Mouse (Mus musculus) embryonic facial prominence, embryonic 15.5 days (tissue): ENCODE results near the gene Ccdc153. TPM values are rescaled to one million over a fixed set of nuclear protein-coding genes. Genes with fewer than 3 reads are reported as not detected.

Source experiments
- ATAC-seq: fragments of 200-750 bp; cut with Nextera tagmentation; 2 replicates; pipeline ENCODE4 v1.8.0; 2017; ENCODE audit warnings: low read depth, moderate TSS enrichment; ENCODE audit not compliant: insufficient number of reproducible peaks, low FRiP score, low TSS enrichment
- H3K27ac ChIP-seq: fragments of 300-500 bp; sonication (generic); replicated peaks from 2 replicates; pipeline ENCODE4 v1.5.1; 2015; ENCODE audit warnings: mild to moderate bottlenecking, inconsistent platforms
- H3K27me3 ChIP-seq: fragments of 300-500 bp; sonication (generic); 2 replicates; pipeline ENCODE4 v1.6.1; 2015; ENCODE audit warnings: inconsistent platforms
- H3K36me3 ChIP-seq: fragments of 300-500 bp; sonication (generic); 2 replicates; pipeline ENCODE4 v1.6.1; 2015; ENCODE audit warnings: mild to moderate bottlenecking, inconsistent platforms
- H3K4me1 ChIP-seq: fragments of 300-500 bp; sonication (generic); 2 replicates; pipeline ENCODE4 v1.6.1; 2015; ENCODE audit warnings: inconsistent platforms
- H3K4me2 ChIP-seq: fragments of 300-500 bp; sonication (generic); replicated peaks from 2 replicates; pipeline ENCODE4 v1.6.1; 2015; ENCODE audit warnings: mild to moderate bottlenecking, inconsistent platforms
- H3K4me3 ChIP-seq: fragments of 300-500 bp; sonication (generic); replicated peaks from 2 replicates; pipeline ENCODE4 v1.5.1; 2015; ENCODE audit warnings: mild to moderate bottlenecking, inconsistent platforms
- H3K9ac ChIP-seq: fragments of 300-500 bp; sonication (generic); 2 replicates; pipeline ENCODE4 v1.6.1; 2015; ENCODE audit warnings: inconsistent platforms
- H3K9me3 ChIP-seq: fragments of 300-500 bp; sonication (generic); replicated peaks from 2 replicates; pipeline ENCODE4 v1.6.1; 2016; ENCODE audit warnings: inconsistent platforms
- WGBS: fragments of 180-500 bp; shearing (Covaris S2); methylation state at CpG from one replicate; pipeline ENCODE4 v1.1.7; 2015; 5-methylcytosine and 5-hydroxymethylcytosine counted together
- polyA plus RNA-seq: library from polyadenylated mRNA; unstranded; fragments of >200 nt; fragmentation: Nextera tagmentation; extraction: Ambion mirVana; gene quantifications from 2 replicates; pipeline ENCODE4 v1.2.1, GENCODE M21; 2015

The Ccdc153 gene
- polyA plus RNA-seq, result 15.9 and 23.5 TPM in 2 replicates

DNA sequence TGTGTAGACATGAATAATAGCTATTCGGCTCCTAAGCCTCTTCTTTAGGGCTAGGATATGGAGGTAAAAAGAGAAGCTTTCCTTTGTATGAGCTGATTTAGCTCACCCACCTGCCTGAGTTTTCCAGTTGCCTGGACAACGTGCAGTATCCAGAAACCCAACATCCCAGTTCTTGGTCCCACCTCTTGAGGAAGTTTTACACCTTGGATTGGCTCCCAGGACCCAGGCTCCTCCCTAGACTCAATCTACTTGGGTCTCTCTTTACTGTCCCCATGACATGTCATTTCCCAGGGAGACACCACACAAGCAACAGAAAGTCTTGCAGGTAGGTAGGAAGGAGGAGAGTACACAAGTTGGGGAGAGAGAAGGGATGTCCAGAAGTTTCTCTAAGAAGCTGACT, at the start of gene Ccdc153:
TSS of gene Ccdc153 (plus strand) at position 278 of the 400 bp plus-strand sequence.
- Histone ChIP-seq H3K36me3 (no peaks in the 10 kb centered on the region), H3K27me3 (no peaks in the 10 kb centered on the region), H3K27ac (no peak within 1 kb of the TSS), H3K4me1 (no peaks in the 10 kb centered on the region), H3K4me2 (no peak within 1 kb of the TSS), H3K4me3 (no peak within 1 kb of the TSS), H3K9me3 (no peaks in the 10 kb centered on the region), H3K9ac (no peak within 1 kb of the TSS)
- ATAC-seq, result no peak
- 38% methylated on average over 2 of the region's 2 CpGs for whole genome bisulfite sequencing

DNA sequence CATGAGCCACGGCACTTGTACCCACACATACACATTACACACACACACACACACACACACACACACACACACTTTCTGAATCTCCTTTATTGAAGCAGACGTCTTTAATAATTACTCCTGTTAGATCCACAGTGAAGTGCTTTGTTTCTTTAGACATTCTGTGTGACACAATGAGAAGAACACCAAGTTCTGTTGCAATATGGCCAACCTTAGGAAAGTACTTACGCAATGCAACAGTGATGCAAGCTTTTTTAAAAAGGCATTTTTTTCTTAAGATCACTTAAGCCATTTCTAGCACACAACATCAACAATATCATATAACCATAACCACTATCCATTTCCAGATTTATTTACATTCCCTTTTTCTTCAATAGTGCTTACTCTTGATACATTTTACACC, 49.3 kb upstream of the Ccdc153 start:
- Histone ChIP-seq H3K9me3 (no peaks in the 10 kb centered on the region), H3K27me3 (no peaks in the 10 kb centered on the region), H3K9ac (no peak overlapping the region), H3K36me3 (no peaks in the 10 kb centered on the region; the same call in 1 of the 2 replicates), H3K4me1 (peaks cover 9% of the 10 kb centered on the region; the same call in 1 of the 2 replicates), H3K4me2 (no peak overlapping the region), H3K27ac (no peak overlapping the region), H3K4me3 (no peak overlapping the region)
- no peak for ATAC-seq
- WGBS, result 58% methylated on average over 3 of the region's 3 CpGs

DNA sequence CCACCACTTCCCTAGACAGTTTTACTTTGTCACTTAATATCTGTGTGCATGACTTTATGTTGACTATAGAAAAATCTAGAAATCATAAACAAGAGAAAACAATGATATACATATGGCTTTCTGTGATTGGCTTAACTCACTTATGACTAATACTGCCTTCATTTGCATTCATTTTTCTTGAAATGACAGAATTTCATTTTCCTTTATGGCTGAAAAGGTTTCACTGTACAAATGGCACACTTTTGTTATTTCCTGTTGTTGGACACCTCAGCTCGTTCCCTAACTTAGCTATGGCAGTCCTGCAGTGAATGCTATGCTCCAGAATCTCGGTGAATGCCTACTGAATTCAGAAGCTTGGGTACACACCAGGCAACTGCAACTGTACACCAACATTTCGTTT, 48.2 kb upstream of the Ccdc153 start:
- WGBS, result 90% methylated on average over 3 of the region's 3 CpGs
- H3K4me3 ChIP-seq, result no peak overlapping the region
- ATAC-seq, result no peak

DNA sequence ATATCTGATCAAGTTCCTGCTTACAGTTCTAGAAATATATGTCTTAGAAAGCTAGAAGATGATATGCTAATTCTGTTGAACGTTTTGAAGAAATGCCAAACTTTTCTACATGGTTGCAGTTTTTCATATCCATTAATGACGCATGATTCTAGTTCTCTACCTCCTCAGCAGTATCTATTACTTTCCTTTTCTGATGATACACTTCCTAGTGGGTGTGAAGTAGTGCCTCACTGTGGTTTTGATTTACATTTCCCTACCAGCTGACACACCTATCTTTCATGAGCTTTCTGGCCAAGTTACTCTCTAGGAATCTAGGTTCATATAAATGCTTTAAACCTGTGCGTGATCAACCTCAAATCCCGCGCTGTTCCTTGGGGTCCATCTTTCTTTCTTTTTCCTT, 47.7 kb upstream of the Ccdc153 start:
- no peak for ATAC-seq
- Histone ChIP-seq H3K4me3 (no peak overlapping the region), H3K27ac (no peak overlapping the region), H3K36me3 (peaks cover 5% of the 10 kb centered on the region; the same call in 1 of the 2 replicates), H3K27me3 (no peaks in the 10 kb centered on the region), H3K9me3 (no peaks in the 10 kb centered on the region), H3K4me2 (no peak overlapping the region), H3K4me1 (peaks cover 9% of the 10 kb centered on the region; the same call in 1 of the 2 replicates), H3K9ac (no peak overlapping the region)
- 89% methylated on average over 5 of the region's 5 CpGs for WGBS

More for the DNA sequence above, 48.2 kb upstream of the Ccdc153 start:
- H3K27me3 ChIP-seq, result no peaks in the 10 kb centered on the region
- peaks cover 9% of the 10 kb centered on the region; the same call in 1 of the 2 replicates for H3K4me1 ChIP-seq
- no peaks in the 10 kb centered on the region for H3K9me3 ChIP-seq
- H3K36me3 ChIP-seq, result no peaks in the 10 kb centered on the region; the same call in 1 of the 2 replicates
- no peak overlapping the region for H3K4me2 ChIP-seq
- H3K27ac ChIP-seq, result no peak overlapping the region
- H3K9ac ChIP-seq, result no peak overlapping the region

DNA sequence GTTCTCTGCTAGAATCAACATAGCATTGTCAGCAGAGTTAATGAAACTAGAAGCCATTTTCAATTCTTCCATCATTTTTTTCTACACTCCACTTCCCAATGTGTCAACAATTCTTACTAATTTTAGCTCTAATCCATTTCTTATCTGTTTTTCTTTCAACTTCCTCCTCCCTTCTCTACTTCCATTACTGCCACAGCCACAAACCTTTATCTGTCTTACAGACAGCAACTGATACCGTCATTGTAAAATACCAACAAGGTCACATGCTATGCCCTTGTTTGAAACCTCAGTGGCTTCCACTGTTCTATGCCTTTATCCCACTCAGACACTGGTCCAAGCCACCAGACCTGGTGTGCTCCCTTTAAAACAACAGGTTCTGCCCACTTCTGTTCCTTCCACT, 46.5 kb upstream of the Ccdc153 start:
- peaks cover 7% of the 10 kb centered on the region; the same call in 1 of the 2 replicates for H3K36me3 ChIP-seq
- H3K9me3 ChIP-seq, result no peaks in the 10 kb centered on the region
- ATAC-seq, result no peak
- H3K9ac ChIP-seq, result no peak overlapping the region
- H3K27ac ChIP-seq, result no peak overlapping the region
- 83% methylated on average over 1 of the region's 1 CpGs for WGBS
- no peaks in the 10 kb centered on the region for H3K4me1 ChIP-seq
- H3K4me2 ChIP-seq, result no peak overlapping the region
- no peak overlapping the region for H3K4me3 ChIP-seq
- no peaks in the 10 kb centered on the region for H3K27me3 ChIP-seq

DNA sequence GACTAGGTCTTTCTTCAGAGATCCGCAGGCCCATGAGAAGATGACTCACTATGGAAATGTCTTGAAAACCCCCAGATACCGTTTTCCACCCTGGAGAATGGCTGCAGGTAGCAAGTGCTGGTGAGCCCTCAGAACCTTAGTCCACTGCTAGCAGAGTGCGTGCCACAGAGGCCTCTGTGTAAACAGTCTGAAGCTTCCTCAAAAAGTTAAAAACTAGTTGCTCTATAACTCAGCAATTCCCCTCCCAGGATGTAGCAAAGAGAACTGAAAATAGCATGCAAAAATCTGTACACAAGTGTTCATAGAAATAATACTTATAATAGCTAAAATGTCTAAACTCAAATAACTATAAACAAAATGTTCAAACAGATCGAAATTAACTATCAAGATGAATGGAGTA, 44.1 kb upstream of the Ccdc153 start:
- no peak for ATAC-seq
- Histone ChIP-seq H3K27me3 (no peaks in the 10 kb centered on the region), H3K9me3 (no peaks in the 10 kb centered on the region), H3K36me3 (peaks cover 13% of the 10 kb centered on the region; the same call in 1 of the 2 replicates), H3K4me1 (no peaks in the 10 kb centered on the region), H3K4me3 (no peak overlapping the region), H3K4me2 (no peak overlapping the region), H3K27ac (no peak overlapping the region), H3K9ac (no peak overlapping the region)
- WGBS, result 93% methylated on average over 4 of the region's 4 CpGs

DNA sequence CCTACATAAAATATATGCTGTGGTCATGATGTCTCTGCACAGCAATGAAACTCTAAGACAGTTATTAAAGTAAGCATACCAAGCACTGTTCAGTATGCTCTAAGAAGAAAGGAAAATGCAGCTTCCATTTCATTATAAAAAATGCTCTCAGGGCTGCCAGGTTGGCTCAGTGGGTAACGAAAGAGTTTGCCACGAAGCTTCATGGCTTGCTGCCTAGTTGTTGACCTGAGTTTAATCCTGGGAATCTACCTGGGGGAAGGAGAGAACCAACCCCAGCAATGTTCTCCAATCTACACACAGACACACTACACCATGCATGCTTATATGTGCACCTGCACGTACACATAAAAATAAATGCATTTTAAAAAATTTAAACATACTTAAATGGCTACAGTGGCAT, 41.3 kb upstream of the Ccdc153 start:
- Histone ChIP-seq H3K4me3 (no peak overlapping the region), H3K9me3 (no peaks in the 10 kb centered on the region), H3K27ac (0 out of 2 replicates have a peak overlapping the region, but pooled peaks have one; percentile 31), H3K4me1 (no peaks in the 10 kb centered on the region), H3K27me3 (no peaks in the 10 kb centered on the region), H3K4me2 (no peak overlapping the region), H3K9ac (no peak overlapping the region), H3K36me3 (peaks cover 13% of the 10 kb centered on the region; the same call in 1 of the 2 replicates)
- WGBS, result 71% methylated on average over 3 of the region's 3 CpGs
- ATAC-seq, result no peak

DNA sequence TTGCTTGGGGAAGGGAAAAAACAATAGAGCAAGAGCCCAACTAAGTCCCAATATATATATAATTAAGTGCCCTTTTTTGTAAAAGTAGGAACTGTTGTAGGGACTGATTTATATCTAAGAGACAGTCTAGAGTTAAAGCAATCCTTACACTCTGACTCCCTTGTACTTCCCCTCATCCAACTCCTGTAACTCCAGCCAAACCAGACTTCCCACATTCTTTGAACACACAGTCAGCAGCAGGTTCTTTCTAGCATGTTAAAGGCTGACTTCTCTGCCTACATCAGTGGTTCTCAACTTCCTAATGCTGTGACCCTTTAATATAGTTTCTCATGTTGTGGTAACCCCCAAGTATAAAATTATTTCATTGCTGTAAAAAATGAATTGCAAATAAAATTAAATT, 40.9 kb upstream of the Ccdc153 start:
- Histone ChIP-seq H3K27me3 (no peaks in the 10 kb centered on the region), H3K4me2 (no peak overlapping the region), H3K4me1 (no peaks in the 10 kb centered on the region), H3K9me3 (0 out of 2 replicates have a peak, but pooled peaks cover 2% of the 10 kb centered on the region), H3K27ac (0 out of 2 replicates have a peak overlapping the region, but pooled peaks have one; percentile 31), H3K36me3 (peaks cover 13% of the 10 kb centered on the region; the same call in 1 of the 2 replicates), H3K4me3 (no peak overlapping the region), H3K9ac (no peak overlapping the region)
- ATAC-seq, result no peak

DNA sequence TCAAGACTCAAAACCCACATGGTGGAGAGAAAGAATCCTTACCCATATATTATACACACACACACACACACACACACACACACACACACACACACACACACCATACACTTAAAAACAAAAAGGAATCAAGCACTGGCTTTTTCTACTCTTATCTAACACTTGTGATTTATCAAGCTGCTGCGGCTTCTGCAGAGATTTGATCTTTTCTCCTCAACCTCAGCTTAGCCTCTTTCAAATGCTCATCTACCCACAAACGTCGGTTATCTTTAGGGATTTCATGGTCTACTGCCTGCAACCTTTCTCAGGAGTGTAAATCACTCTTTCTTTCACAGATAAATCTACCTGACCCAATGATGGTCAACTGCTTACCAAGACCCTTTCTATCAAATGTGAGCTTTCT, 40.0 kb upstream of the Ccdc153 start:
- no peaks in the 10 kb centered on the region for H3K27me3 ChIP-seq
- ATAC-seq, result no peak
- WGBS, result 78% methylated on average over 3 of the region's 3 CpGs
- H3K4me2 ChIP-seq, result no peak overlapping the region
- no peaks in the 10 kb centered on the region for H3K4me1 ChIP-seq
- H3K27ac ChIP-seq, result 0 out of 2 replicates have a peak overlapping the region, but pooled peaks have one; percentile 14
- no peak overlapping the region for H3K9ac ChIP-seq
- H3K36me3 ChIP-seq, result peaks cover 13% of the 10 kb centered on the region; the same call in 1 of the 2 replicates
- 0 out of 2 replicates have a peak, but pooled peaks cover 2% of the 10 kb centered on the region for H3K9me3 ChIP-seq
- H3K4me3 ChIP-seq, result no peak overlapping the region

DNA sequence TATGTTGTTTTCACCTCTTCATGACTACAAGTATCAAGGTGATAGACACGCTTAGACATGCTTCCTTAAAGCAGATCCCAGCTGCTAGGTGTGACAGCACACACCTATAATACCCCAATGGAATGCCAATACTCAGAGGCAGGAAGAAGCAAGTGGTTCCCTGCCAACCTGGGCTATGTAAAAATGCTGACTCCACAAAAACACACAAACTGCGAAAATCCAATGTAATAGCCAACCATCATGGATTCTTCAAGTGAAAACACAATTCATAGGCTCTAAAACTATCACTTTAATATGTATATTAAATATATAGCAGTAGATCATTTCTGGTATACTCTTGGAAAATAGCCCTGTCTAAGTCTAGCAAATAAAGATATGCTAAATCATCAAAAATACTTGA, 32.6 kb upstream of the Ccdc153 start:
- WGBS, result 77% methylated on average over 2 of the region's 2 CpGs

DNA sequence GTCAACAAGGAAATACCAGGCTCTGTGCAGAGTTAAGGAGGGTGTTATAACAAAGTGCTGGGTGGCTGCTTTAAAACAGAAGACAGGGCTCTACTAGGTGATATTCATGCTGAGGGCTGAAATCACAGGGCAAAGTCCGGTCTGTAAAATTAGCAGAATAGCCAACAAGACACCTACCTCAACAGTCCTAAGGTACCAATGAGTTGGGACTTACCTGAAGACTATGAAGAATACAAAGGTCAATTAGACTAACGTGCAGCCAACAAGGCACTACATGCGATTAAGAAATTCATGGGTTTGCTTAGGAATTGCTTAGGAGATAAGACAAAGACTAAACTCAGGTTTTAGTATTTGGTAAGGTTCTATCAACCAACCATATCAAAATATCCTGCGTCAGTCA, 31.1 kb upstream of the Ccdc153 start:
- no peak for ATAC-seq
- Histone ChIP-seq H3K9me3 (0 out of 2 replicates have a peak, but pooled peaks cover under 1% of the 10 kb centered on the region), H3K4me1 (no peaks in the 10 kb centered on the region), H3K27ac (no peak overlapping the region), H3K4me3 (no peak overlapping the region), H3K36me3 (0 out of 2 replicates have a peak, but pooled peaks cover 6% of the 10 kb centered on the region), H3K27me3 (no peaks in the 10 kb centered on the region), H3K4me2 (no peak overlapping the region), H3K9ac (no peak overlapping the region)
- WGBS, result 96% methylated on average over 4 of the region's 4 CpGs

More for the DNA sequence above, 32.6 kb upstream of the Ccdc153 start:
- ATAC-seq, result no peak
- Histone ChIP-seq H3K9ac (no peak overlapping the region), H3K36me3 (0 out of 2 replicates have a peak, but pooled peaks cover 3% of the 10 kb centered on the region), H3K4me2 (no peak overlapping the region), H3K9me3 (0 out of 2 replicates have a peak, but pooled peaks cover 2% of the 10 kb centered on the region), H3K27ac (no peak overlapping the region), H3K4me1 (no peaks in the 10 kb centered on the region), H3K4me3 (no peak overlapping the region), H3K27me3 (no peaks in the 10 kb centered on the region)

DNA sequence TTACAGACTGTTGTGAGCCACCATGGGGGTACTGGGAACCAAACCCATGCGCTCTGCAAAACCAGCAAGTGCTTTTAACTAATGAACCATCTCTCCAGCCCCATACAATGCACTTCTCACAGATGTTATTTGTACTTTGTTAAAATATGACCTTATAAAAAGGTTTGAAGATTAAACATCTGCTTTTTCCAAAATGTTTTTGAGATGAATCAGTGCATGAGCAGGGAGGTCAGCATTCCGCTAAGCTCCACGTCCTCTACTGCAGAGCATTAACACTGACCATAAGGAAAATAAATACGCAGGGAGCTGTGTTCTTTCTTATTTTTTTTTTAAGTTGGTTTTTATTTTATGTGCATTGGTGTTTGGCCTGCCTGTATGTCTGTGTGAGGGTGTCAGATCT, 28.1 kb upstream of the Ccdc153 start:
- no peak overlapping the region for H3K4me3 ChIP-seq
- no peak overlapping the region for H3K27ac ChIP-seq
- no peak for ATAC-seq
- no peaks in the 10 kb centered on the region for H3K27me3 ChIP-seq
- H3K9ac ChIP-seq, result no peak overlapping the region
- no peaks in the 10 kb centered on the region for H3K9me3 ChIP-seq
- H3K36me3 ChIP-seq, result 0 out of 2 replicates have a peak, but pooled peaks cover 6% of the 10 kb centered on the region
- no peak overlapping the region for H3K4me2 ChIP-seq
- 94% methylated on average over 4 of the region's 4 CpGs for WGBS
- H3K4me1 ChIP-seq, result no peaks in the 10 kb centered on the region
